18 mouse cellular contexts compared by ENCODE assay signal in genomic region chr2:60904141-60904540, GRCm38 (mm10). TPM values are rescaled to one million over a fixed set of nuclear protein-coding genes. Genes with fewer than 3 reads are reported as not detected.
DNase-seq lines count a peak whose midpoint lies in the region; ATAC-seq and TF ChIP-seq lines count a peak whose summit lies in the region.
"Had no signal": no experiment of that assay in that cellular context is flagged by ENCODE, and none has a peak within 500 bp of the region (broad histone marks: within the 10 kb centered on the region; RNA-seq: fewer than 3 reads in every experiment).

No protein-coding gene starts in this region.

- ATAC-seq in megakaryocyte, adult 5-6 weeks (ENCODE audit: poor library complexity, severe bottlenecking), result 0 out of 2 replicates have a peak, but pooled peaks have one; percentile 19
- ATAC-seq: intestine, embryonic 16.5 days had no signal

- no peak for DNase-seq in gastrocnemius, adult 2 months
- DNase-seq in gastrocnemius, postnatal 10 days, result no peak
- DNase-seq in T-cell, adult 2 months (ENCODE audit: low spot score), result peak; percentile 78
- DNase-seq in thymus, postnatal 25 days, result peak; percentile 46
- no peak for DNase-seq in testis, postnatal 14 days (ENCODE audit: low spot score)
- no peak for DNase-seq in left cerebral cortex, postnatal 25 days (ENCODE audit: low spot score in 2 of 2)
- no peak for DNase-seq in embryo, embryonic 10 days (ENCODE audit: low spot score)
- DNase-seq: adrenal gland, postnatal 25 days; cerebellum, adult 9-11 months; kidney, postnatal 36 days; lung, postnatal 10 days; right cerebral cortex, adult 18-20 months; spleen, adult 18-20 months had no signal

- no peak overlapping the region for H3K4me3 ChIP-seq in gastrocnemius, adult 2 months
- H3K4me3 ChIP-seq: limb, embryonic 12.5 days; midbrain, embryonic 10.5 days had no signal

- intact Hi-C loops in gastrocnemius, adult 2 months (cut with DNase I), result loop anchor here (5.0 to 10.0 kb wide), 2 partner anchors 52 to 551 kb away; no protein-coding TSS in a partner anchor
- intact Hi-C loops in left cerebral cortex, postnatal 25 days (cut with DNase I), result no loop called here

- no peak for TF ChIP-seq CTCF in gastrocnemius, adult 2 months (IDR thresholded peaks at IDR 0.05)

- peak overlapping the region; percentile 90 for H3K27ac ChIP-seq in gastrocnemius, adult 2 months
- H3K27ac ChIP-seq: limb, embryonic 12.5 days; liver, embryonic 14.5 days; midbrain, embryonic 10.5 days had no signal

RNA-seq across cellular contexts. Expression of gene Rbms1, which starts 58.9 kb away (rescaled TPM):
- total RNA-seq in gastrocnemius, adult 2 months (2021), result 10 to 100 TPM; 17.2 to 27.8 TPM
- 10 to 100 TPM; 40.5 to 51.0 TPM for total RNA-seq in gastrocnemius, postnatal 10 days (2021)
- total RNA-seq in megakaryocyte, adult 5-6 weeks (2015), result 110 and 115 TPM in 2 replicates
- 97.8 and 105 TPM in 2 replicates for total RNA-seq in megakaryocyte, adult 5-6 weeks (2017)
- total RNA-seq in left cerebral cortex, postnatal 25 days (2021), result 10 to 100 TPM; 18.9 to 23.6 TPM

Comparison
In these comparisons a context has a peak if more than half of its experiments do, and no peak if none do; other contexts are left out.
1. DNase-seq: peak in T-cell, adult 2 months (single experiment) and thymus, postnatal 25 days (single experiment); none in gastrocnemius, adult 2 months (single experiment), gastrocnemius, postnatal 10 days (single experiment), testis, postnatal 14 days (single experiment), left cerebral cortex, postnatal 25 days (0 of 2) and embryo, embryonic 10 days (single experiment).